Mouse (Mus musculus): ENCODE measurements around the gene Zfp446. TPM values are rescaled to one million over a fixed set of nuclear protein-coding genes. Genes with fewer than 3 reads are reported as not detected.

The Zfp446 gene
- total RNA-seq, 2 experiments from 2014 or later: 2.1 to 2.2 TPM

GRCm38 (mm10) chr7:13023928-13024731 is 46.5 kb downstream of the Zfp446 start:
- peak; percentile 94 to 96 for DNase-seq

- peak; percentile 56 to 66 for DNase-seq
Measured at GRCm38 (mm10) chr7:13024805-13025204, 47.2 kb downstream of the Zfp446 start.

GRCm38 (mm10) chr7:13025511-13026112 is 48.0 kb downstream of the Zfp446 start:
- no peak for DNase-seq

GRCm38 (mm10) chr7:13028986-13029385 is 51.3 kb downstream of the Zfp446 start:
- DNase-seq: no peak

GRCm38 (mm10) chr7:13031069-13031468 is 53.4 kb downstream of the Zfp446 start:
- DNase-seq: no peak

- DNase-seq: no peak
Measured at GRCm38 (mm10) chr7:13031983-13032382, 54.3 kb downstream of the Zfp446 start.

GRCm38 (mm10) chr7:13032541-13032940 is 54.9 kb downstream of the Zfp446 start:
- DNase-seq: no peak

- DNase-seq: no peak
Measured at GRCm38 (mm10) chr7:13033451-13034147, 56.0 kb downstream of the Zfp446 start.

DNA sequence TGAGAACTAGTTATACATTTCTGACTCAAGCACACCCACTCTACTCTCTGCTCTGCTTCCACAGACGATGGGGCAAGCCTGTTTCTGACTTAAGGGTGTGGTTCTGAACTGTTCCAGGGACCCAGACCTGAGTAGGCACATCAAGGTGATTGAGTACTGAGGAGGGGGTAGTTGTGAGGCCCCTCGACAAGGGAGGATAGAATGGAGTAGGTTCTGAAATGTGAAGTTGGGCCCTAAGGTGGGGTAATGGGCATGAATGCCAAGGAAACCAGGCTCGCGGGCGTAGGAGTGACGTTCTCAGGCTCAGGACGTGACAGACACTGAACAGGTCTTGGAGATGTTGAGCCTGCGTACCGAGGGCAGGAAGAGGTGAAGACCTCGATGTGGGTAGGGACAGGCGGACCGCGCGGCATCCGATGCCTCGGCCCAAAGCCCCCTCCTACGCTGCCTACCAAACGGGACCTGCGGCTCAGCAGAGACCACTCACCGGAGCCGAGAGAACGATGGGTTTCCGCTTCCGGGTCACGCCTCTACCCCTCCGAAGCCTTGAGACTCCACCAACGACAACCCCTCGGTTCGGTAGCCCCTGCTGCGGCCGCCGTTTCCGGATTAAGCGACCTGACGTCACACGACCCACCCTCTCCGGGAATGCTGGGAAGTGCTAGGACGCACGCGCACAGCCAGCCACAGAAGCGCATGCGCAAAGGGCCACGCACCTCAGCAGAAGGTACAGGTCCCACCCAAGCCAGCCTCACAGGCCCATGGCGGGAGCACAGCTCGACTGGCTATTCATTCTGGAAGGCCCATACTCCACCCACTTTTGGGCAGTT is 56.7 kb downstream of the Zfp446 start, which contains the start of gene Chmp2a:
Gene Chmp2a (minus strand): TSS at position 660 of the 830 bp plus-strand sequence.
- peak; percentile 98 to 99 for DNase-seq

Other genes starting within 250 kb of the Zfp446 start
- gene Vmn2r56, start 242.8 kb upstream of the Zfp446 start, total RNA-seq (2021): not detected
- gene Zscan18, start 174.2 kb upstream of the Zfp446 start, total RNA-seq (2021): 1 to 10 TPM in 1 of 2 experiments, under 1 TPM in 1; 0.80 to 1.1 TPM
- gene Zfp329, start 159.0 kb upstream of the Zfp446 start, total RNA-seq (2021): 1 to 10 TPM; 4.3 to 6.1 TPM
- gene Zfp110, start 143.1 kb upstream of the Zfp446 start, total RNA-seq (2021): 10 to 100 TPM; 17.0 to 18.4 TPM
- 1 to 10 TPM; 2.9 to 3.1 TPM for gene Zfp128, start 96.7 kb upstream of the Zfp446 start, total RNA-seq (2021)
- 1 to 10 TPM; 5.5 to 5.8 TPM for gene Zscan22, start 80.0 kb upstream of the Zfp446 start, total RNA-seq (2021)
- gene Rps5, start 55.6 kb upstream of the Zfp446 start, total RNA-seq (2021): 100 to 1,000 TPM; 575 to 632 TPM
- under 1 TPM; 0.17 to 0.39 TPM for gene Rnf225, start 50.4 kb upstream of the Zfp446 start, total RNA-seq (2021)
- 1 to 10 TPM; 2.3 to 2.4 TPM for gene Zfp324, start 12.0 kb upstream of the Zfp446 start, total RNA-seq (2021)
- not detected for gene Slc27a5, start 20.3 kb downstream of the Zfp446 start, total RNA-seq (2021)
- gene Trim28, start 21.3 kb downstream of the Zfp446 start, total RNA-seq (2021): 10 to 100 TPM; 93.5 to 96.6 TPM
- gene Zbtb45, start 32.2 kb downstream of the Zfp446 start, total RNA-seq (2021): 1 to 10 TPM; 7.3 to 7.4 TPM
- gene Chmp2a, start 57.0 kb downstream of the Zfp446 start, total RNA-seq (2021): 100 to 1,000 TPM; 132 to 164 TPM
- 100 to 1,000 TPM; 177 to 187 TPM for gene Ube2m, start 60.4 kb downstream of the Zfp446 start, total RNA-seq (2021)
- under 1 TPM; 0.07 to 0.21 TPM for gene Mzf1, start 76.9 kb downstream of the Zfp446 start, total RNA-seq (2021)
- gene Vmn1r85, start 117.3 kb downstream of the Zfp446 start, total RNA-seq (2021): not detected
- gene Vmn1r86, start 142.1 kb downstream of the Zfp446 start, total RNA-seq (2021): not detected
- gene Vmn1r87, start 162.3 kb downstream of the Zfp446 start, total RNA-seq (2021): not detected
- gene Vmn1r88, start 181.7 kb downstream of the Zfp446 start, total RNA-seq (2021): under 1 TPM in 1 of 2 experiments, not detected in 1; 0.05 TPM
- not detected for gene Vmn1r89, start 235.2 kb downstream of the Zfp446 start, total RNA-seq (2021)